Mouse (Mus musculus) heart, embryonic 16.5 days (tissue): ENCODE measurements around the gene Gng12. TPM values are rescaled to one million over a fixed set of nuclear protein-coding genes. Genes with fewer than 3 reads are reported as not detected.
A peak's percentile ranks its signal among the peaks of the same experiment; 100 is the strongest.
"Not testable (repeated sequence)": the region's sequence is repeated elsewhere in the genome, so short reads cannot be mapped to it uniquely, and the experiment has no call there.

ENCODE experiments used
- ATAC-seq: fragments of 200-750 bp; cut with Nextera tagmentation; replicated peaks from 2 replicates; pipeline ENCODE4 v1.8.0; 2017; ENCODE audit warnings: moderate number of reproducible peaks; ENCODE audit not compliant: insufficient read depth, low FRiP score; ENCODE audit errors: extremely low read depth
- H3K27ac ChIP-seq: fragments of 300-500 bp; sonication (generic); 2 replicates; pipeline ENCODE4 v1.5.1; 2014; ENCODE audit warnings: mild to moderate bottlenecking, low read length, control low read depth, moderate library complexity
- H3K27me3 ChIP-seq: fragments of 300-500 bp; sonication (generic); 2 replicates; pipeline ENCODE4 v1.6.1; 2014; ENCODE audit warnings: low read length, mixed read lengths; ENCODE audit not compliant: control insufficient read depth, insufficient read depth
- H3K36me3 ChIP-seq: fragments of 300-500 bp; sonication (generic); 2 replicates; pipeline ENCODE4 v1.6.1; 2014; ENCODE audit not compliant: control insufficient read depth, insufficient read depth
- H3K4me1 ChIP-seq: fragments of 300-500 bp; sonication (generic); 2 replicates; pipeline ENCODE4 v1.6.1; 2014; ENCODE audit warnings: low read length, mixed read lengths; ENCODE audit not compliant: control insufficient read depth, insufficient read depth
- H3K4me2 ChIP-seq: fragments of 300-500 bp; sonication (generic); 2 replicates; pipeline ENCODE4 v1.6.1; 2014; ENCODE audit warnings: low read depth, mild to moderate bottlenecking, control low read depth, low read length
- H3K4me3 ChIP-seq: fragments of 300-500 bp; sonication (generic); 2 replicates; pipeline ENCODE4 v1.5.1; 2014; ENCODE audit warnings: mild to moderate bottlenecking, control low read depth, low read length
- H3K9ac ChIP-seq: fragments of 300-500 bp; sonication (generic); 2 replicates; pipeline ENCODE4 v1.6.1; 2014; ENCODE audit warnings: low read length, control low read depth
- H3K9me3 ChIP-seq: fragments of 300-500 bp; sonication (generic); replicated peaks from 2 replicates; pipeline ENCODE4 v1.6.1; 2016; ENCODE audit warnings: low read length; ENCODE audit not compliant: control insufficient read depth
- WGBS: fragments of 180-500 bp; shearing (Covaris S2); extraction: QIAGEN DNeasy Blood & Tissue Kit; methylation state at CpG from one replicate; pipeline ENCODE4 v1.1.7; 2014; 5-methylcytosine and 5-hydroxymethylcytosine counted together
- polyA plus RNA-seq: library from polyadenylated mRNA; unstranded; fragments of >200 nt; fragmentation: Nextera tagmentation; extraction: Ambion mirVana; gene quantifications from 2 replicates; pipeline ENCODE4 v1.2.1, GENCODE M21; 2015

Gng12 gene
- polyA plus RNA-seq, 1 experiment from 2014 or later = 54.5 TPM

DNA sequence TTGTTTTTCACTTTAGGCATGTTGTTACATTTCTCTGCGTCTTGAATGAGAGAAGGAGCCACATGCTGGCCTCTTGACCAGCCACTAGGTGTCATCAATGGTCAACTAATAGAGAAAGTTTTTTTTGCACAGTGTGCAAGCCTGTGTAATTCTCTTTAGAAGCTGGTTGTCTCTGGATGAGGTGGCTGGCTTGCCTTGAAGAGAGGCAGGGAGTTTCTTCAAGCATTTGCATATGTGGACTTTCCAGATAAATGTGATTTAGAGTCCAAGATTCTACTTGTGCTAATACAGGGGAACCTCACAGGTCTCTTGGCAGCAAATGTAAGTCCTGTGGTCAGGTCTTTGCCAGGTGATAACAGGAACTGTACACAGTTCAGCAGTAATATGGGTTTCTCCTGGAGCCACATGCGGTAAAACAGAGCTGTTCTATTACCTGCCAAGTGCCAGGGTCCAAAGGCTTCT is 66.4 kb downstream of the Gng12 start:
- Histone ChIP-seq H3K27ac (no peak overlapping the region), H3K36me3 (no peaks in the 10 kb centered on the region), H3K9ac (no peak overlapping the region), H3K9me3 (no peaks in the 10 kb centered on the region), H3K4me2 (no peak overlapping the region), H3K4me3 (no peak overlapping the region), H3K4me1 (peaks cover 39% of the 10 kb centered on the region), H3K27me3 (no peaks in the 10 kb centered on the region)
- WGBS = 16% methylated on average over 2 of the region's 2 CpGs
- ATAC-seq = peak; percentile 65; the same call in 1 of the 2 replicates

DNA sequence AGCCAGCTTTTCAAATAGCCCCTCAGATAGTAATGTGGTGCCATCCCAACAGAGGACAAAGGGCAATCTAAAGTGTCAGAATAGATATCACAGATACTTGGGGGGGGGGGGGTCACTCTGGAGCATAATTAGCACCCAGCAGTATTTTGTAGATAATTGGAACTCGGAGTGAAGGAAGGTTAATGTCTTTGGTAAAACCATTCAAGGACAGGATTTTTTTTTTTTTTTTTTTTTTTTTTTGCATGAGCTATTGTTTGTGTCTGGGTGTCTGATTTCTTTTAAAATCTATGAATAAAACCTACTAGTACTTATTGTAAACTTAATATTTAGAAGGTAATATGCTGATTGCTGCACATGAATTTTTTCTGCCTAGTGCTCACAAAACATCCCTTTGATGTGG is 66.9 kb downstream of the Gng12 start:
- WGBS = 77% methylated on average over 1 of the region's 1 CpGs
- Histone ChIP-seq H3K4me3 (no peak overlapping the region), H3K4me1 (peaks cover 44% of the 10 kb centered on the region), H3K27me3 (no peaks in the 10 kb centered on the region), H3K9me3 (no peaks in the 10 kb centered on the region), H3K36me3 (no peaks in the 10 kb centered on the region), H3K4me2 (no peak overlapping the region), H3K27ac (no peak overlapping the region), H3K9ac (no peak overlapping the region)
- no peak for ATAC-seq

DNA sequence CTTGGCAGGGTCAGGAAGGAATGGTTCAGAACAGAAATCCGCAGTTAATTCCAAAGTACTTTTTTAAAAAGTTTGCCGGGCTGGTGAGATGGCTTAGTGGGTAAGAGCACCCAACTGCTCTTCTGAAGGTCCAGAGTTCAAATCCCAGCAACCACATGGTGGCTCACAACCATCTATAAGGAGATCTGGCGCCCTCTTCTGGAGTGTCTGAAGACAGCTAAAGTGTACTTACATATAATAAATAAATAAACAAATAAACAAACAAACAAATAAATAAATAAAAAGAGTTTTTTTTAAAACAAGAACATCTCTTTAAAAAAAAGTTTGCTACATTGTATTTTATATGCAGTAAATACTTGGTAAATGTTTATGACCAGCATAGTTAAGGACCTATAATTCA is 67.5 kb downstream of the Gng12 start:
- ATAC-seq, H3K9me3 ChIP-seq, H3K27me3 ChIP-seq, H3K27ac ChIP-seq, H3K4me2 ChIP-seq, H3K9ac ChIP-seq, H3K36me3 ChIP-seq, H3K4me3 ChIP-seq: not testable (repeated sequence)
- WGBS = 81% methylated on average over 3 of the region's 3 CpGs
- peaks cover 49% of the 10 kb centered on the region for H3K4me1 ChIP-seq

DNA sequence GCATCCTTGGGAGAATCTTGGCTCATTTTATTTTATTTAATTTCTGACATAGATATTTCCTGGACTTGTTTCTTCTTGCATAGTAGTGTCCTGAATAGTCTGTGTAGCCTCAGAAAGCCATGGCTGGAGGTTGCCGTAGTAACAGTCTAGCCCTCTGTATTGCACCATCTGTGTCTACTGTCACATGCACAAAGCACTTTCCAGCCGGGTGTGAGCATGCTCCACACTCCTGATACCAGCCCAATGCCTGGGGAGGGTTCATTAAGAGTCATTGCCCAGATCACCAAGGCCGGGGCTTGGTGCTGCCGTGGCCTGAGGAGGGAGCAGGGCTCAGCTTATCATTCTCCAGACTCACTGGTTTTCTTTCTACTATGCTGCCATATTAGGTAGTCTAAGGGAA is 68.0 kb downstream of the Gng12 start:
- H3K4me3 ChIP-seq = no peak overlapping the region
- 56% methylated on average over 4 of the region's 4 CpGs for WGBS
- ATAC-seq = no peak
- H3K27ac ChIP-seq = no peak overlapping the region
- H3K9me3 ChIP-seq = no peaks in the 10 kb centered on the region
- H3K4me1 ChIP-seq = peaks cover 49% of the 10 kb centered on the region
- no peaks in the 10 kb centered on the region for H3K27me3 ChIP-seq
- no peak overlapping the region for H3K9ac ChIP-seq
- no peaks in the 10 kb centered on the region for H3K36me3 ChIP-seq
- no peak overlapping the region for H3K4me2 ChIP-seq

DNA sequence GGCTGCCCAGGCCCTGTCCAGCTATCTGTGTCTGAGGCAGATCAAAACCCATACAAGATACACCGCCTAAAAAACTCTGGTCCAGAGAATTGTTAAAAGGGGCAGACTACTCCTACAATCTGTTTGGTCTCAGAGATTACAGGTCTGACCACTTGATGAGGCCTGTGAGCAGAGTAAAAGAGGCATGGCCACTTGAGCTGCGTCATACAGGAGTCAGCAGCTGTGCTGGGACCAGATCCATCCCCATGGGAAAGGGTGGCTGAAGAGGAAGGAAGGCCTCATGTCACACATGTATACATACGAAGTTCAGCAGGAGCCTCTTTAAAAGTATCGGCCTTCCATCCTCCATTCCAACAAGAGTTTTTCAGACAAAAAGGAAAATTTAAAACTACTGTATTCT is 69.0 kb downstream of the Gng12 start:
- peaks cover 47% of the 10 kb centered on the region for H3K4me1 ChIP-seq
- 63% methylated on average over 4 of the region's 4 CpGs for WGBS
- no peak overlapping the region for H3K27ac ChIP-seq

DNA sequence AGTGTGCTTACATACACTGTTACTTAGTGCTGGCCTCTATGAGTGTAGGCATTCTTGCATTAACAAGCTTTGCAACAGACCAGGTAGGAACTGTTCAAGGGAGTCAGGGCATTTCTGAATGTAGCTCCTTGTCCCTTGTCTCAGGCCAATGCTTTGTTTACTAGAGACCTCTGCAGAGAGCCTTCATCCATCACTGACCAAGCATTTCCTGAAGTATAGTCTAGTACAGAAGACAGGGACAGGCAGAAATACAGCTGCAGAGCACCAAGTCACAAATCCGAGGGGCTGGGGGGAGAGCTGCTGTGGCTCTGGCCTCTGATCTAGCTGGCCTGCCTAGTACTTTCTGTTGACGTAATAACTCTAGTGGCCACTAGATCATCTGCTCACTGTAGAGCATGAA is 71.6 kb downstream of the Gng12 start:
- Histone ChIP-seq H3K27me3 (no peaks in the 10 kb centered on the region), H3K4me1 (peaks cover 53% of the 10 kb centered on the region), H3K27ac (no peak overlapping the region), H3K9ac (no peak overlapping the region), H3K36me3 (no peaks in the 10 kb centered on the region), H3K4me3 (no peak overlapping the region), H3K4me2 (no peak overlapping the region), H3K9me3 (no peaks in the 10 kb centered on the region)
- ATAC-seq = no peak
- 37% methylated on average over 2 of the region's 2 CpGs for WGBS

More for the DNA sequence above, 69.0 kb downstream of the Gng12 start:
- ATAC-seq = no peak
- no peak overlapping the region for H3K4me2 ChIP-seq
- no peaks in the 10 kb centered on the region for H3K9me3 ChIP-seq
- no peak overlapping the region for H3K4me3 ChIP-seq
- no peak overlapping the region for H3K9ac ChIP-seq
- no peaks in the 10 kb centered on the region for H3K36me3 ChIP-seq
- no peaks in the 10 kb centered on the region for H3K27me3 ChIP-seq

DNA sequence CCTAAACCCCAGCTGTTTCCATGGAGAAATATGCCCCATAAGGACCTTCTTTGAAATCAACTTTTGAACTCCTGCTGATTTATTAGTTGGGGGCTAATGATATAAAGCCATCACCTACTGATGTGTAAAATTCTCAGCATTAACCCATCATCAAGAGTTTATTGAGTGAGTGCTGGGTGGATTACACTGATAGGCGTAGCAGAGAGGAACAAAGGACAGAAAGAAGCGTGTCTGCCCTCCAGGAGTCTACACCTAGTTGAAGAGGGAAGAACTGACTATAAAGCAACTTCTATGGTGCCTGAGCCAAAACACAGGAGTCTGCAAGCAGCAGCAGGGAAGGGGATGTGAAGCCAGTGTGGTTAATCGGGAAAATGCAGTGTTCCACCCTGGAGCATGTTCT is 73.2 kb downstream of the Gng12 start:
- Histone ChIP-seq H3K36me3 (no peaks in the 10 kb centered on the region), H3K9ac (no peak overlapping the region), H3K4me2 (no peak overlapping the region), H3K27me3 (no peaks in the 10 kb centered on the region), H3K9me3 (no peaks in the 10 kb centered on the region), H3K4me1 (peaks cover 54% of the 10 kb centered on the region), H3K4me3 (no peak overlapping the region), H3K27ac (no peak overlapping the region)
- WGBS = 69% methylated on average over 3 of the region's 3 CpGs
- ATAC-seq = no peak

DNA sequence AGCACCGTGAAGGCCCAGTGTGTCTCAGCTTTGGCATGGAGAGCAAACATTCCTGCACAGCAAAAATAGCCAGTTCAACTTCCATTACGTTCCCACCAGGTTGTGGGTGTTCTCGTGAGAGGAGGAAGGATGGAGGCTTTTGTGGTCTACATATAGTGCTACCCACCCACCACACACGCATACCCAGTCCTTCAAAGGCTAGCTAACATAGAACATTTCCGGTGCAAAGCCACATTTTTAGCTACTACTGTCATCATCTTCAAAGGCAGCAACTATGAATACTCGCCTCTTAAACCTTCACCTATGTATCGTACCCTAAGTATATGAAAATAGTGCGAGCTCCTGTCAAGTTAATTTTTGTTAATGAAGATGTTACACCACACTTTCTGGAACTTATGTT is 76.1 kb downstream of the Gng12 start:
- H3K27me3 ChIP-seq = no peaks in the 10 kb centered on the region
- peaks cover 31% of the 10 kb centered on the region for H3K4me1 ChIP-seq
- H3K27ac ChIP-seq = no peak overlapping the region

DNA sequence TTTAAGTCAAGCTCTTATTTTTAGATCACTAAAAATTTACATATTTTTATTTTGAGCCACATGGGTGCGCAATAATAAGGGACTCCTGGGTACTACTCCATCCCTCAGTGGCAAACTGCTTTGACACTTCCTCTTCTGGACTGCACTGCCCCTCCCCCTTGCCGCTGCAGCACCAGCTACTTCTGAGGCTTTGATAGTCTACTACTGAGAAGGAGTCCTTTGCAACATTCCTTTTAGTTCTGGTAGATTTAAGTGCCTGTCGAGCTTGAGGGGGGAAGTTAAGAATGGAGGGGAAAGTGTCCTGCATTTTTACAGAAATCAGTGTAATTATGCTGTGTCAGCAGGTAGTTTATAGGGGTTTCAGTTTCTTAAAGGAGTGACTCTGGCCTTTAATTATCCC is 77.0 kb downstream of the Gng12 start:
- no peak overlapping the region for H3K4me3 ChIP-seq
- no peak overlapping the region for H3K9ac ChIP-seq
- H3K4me2 ChIP-seq = no peak overlapping the region
- H3K4me1 ChIP-seq = peaks cover 23% of the 10 kb centered on the region
- H3K27me3 ChIP-seq = no peaks in the 10 kb centered on the region
- H3K27ac ChIP-seq = no peak overlapping the region
- 0 out of 2 replicates have a peak, but pooled peaks have one; percentile 37 for ATAC-seq
- no peaks in the 10 kb centered on the region for H3K36me3 ChIP-seq
- 15% methylated on average over 3 of the region's 3 CpGs for WGBS
- H3K9me3 ChIP-seq = no peaks in the 10 kb centered on the region

More for the DNA sequence above, 76.1 kb downstream of the Gng12 start:
- no peak overlapping the region for H3K9ac ChIP-seq
- no peaks in the 10 kb centered on the region for H3K36me3 ChIP-seq
- H3K9me3 ChIP-seq = no peaks in the 10 kb centered on the region
- no peak overlapping the region for H3K4me3 ChIP-seq
- no peak overlapping the region for H3K4me2 ChIP-seq
- no peak for ATAC-seq
- 64% methylated on average over 8 of the region's 8 CpGs for WGBS

DNA sequence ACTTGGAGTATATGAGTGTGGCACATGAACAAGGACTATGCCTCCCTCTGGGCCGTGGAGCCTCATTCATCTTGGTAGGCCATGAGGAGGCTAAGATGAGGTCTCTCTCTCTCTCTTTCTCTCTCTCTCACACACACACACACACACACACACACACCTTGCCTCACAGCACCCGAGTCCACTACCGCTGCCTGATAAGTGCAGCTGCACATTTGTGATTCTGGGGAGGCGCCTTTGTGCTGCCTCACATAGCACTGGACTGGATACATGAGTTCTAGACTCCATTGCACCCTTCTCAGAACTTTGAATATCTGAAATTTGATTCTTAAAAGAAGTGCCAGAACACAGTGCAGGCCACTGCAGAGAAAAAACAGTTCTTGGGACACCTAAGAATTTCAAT is 79.3 kb downstream of the Gng12 start:
- H3K4me2 ChIP-seq = no peak overlapping the region
- no peak overlapping the region for H3K9ac ChIP-seq
- H3K4me3 ChIP-seq = no peak overlapping the region
- no peaks in the 10 kb centered on the region for H3K27me3 ChIP-seq
- no peak overlapping the region for H3K27ac ChIP-seq
- no peaks in the 10 kb centered on the region for H3K9me3 ChIP-seq
- ATAC-seq = no peak
- H3K4me1 ChIP-seq = peaks cover 25% of the 10 kb centered on the region
- WGBS = 81% methylated on average over 4 of the region's 4 CpGs
- H3K36me3 ChIP-seq = no peaks in the 10 kb centered on the region
